Mouse (Mus musculus) CH12.LX (cell line): ENCODE results near the gene Zbtb24. TPM values are rescaled to one million over a fixed set of nuclear protein-coding genes. Genes with fewer than 3 reads are reported as not detected.
"Not testable (repeated sequence)": the region's sequence is repeated elsewhere in the genome, so short reads cannot be mapped to it uniquely, and the experiment has no call there.

ENCODE experiments used
- DNase-seq: peaks from one replicate; pipeline ENCODE4 v3.0.0-alpha.2; 2013; ENCODE audit errors: extremely low read depth
- H3K27ac ChIP-seq: 2 replicates; pipeline ENCODE4 v1.5.1; 2012; ENCODE audit warnings: low read depth, mild to moderate bottlenecking, control low read depth, moderate library complexity; ENCODE audit not compliant: insufficient read depth
- H3K27me3 ChIP-seq: replicated peaks from 2 replicates; pipeline ENCODE3; 2012; ENCODE audit warnings: inconsistent platforms
- H3K36me3 ChIP-seq, 2 experiments: replicated peaks in 1 of 2; 2 replicates each; pipeline versions ENCODE3 to v1.6.1; 2012; ENCODE audit warnings: inconsistent platforms in 1 of 2, low read length in 1 of 2, mild to moderate bottlenecking in 1 of 2, mixed read lengths in 1 of 2, moderate library complexity in 1 of 2; ENCODE audit not compliant: control insufficient read depth in 1 of 2, insufficient read depth in 1 of 2
- H3K4me1 ChIP-seq, 2 experiments: 2 replicates each; pipeline ENCODE4 v1.6.1; 2012; ENCODE audit warnings: inconsistent platforms in 1 of 2, moderate library complexity in 1 of 2; ENCODE audit not compliant: insufficient read depth in 2 of 2, control insufficient read depth in 1 of 2
- H3K4me2 ChIP-seq: 2 replicates; pipeline ENCODE4 v1.6.1; 2012; ENCODE audit warnings: low read depth, mild to moderate bottlenecking, control low read depth; ENCODE audit not compliant: poor library complexity, insufficient read depth, severe bottlenecking
- H3K4me3 ChIP-seq, 3 experiments: fragments of 150-350 bp in 1 of 3; sonication (generic) in 1 of 3; replicated peaks in 1 of 3; 2 replicates each; pipeline versions ENCODE3 to v1.5.1; 2011 to 2012; ENCODE audit warnings: low read depth in 2 of 3, low read length in 2 of 3, mild to moderate bottlenecking in 2 of 3, moderate library complexity in 2 of 3, control low read depth in 1 of 3, improper control_type of control experiment in 1 of 3, inconsistent platforms in 1 of 3, mixed read lengths in 1 of 3; ENCODE audit not compliant: poor library complexity in 1 of 3
- H3K79me2 ChIP-seq: replicated peaks from 2 replicates; pipeline ENCODE4 v1.6.1; 2012; ENCODE audit warnings: mild to moderate bottlenecking, moderate library complexity; ENCODE audit not compliant: control insufficient read depth, poor library complexity, insufficient read depth, severe bottlenecking; ENCODE audit errors: extremely low read depth
- H3K9ac ChIP-seq: 2 replicates; pipeline ENCODE4 v1.6.1; 2012; ENCODE audit warnings: low read depth, mild to moderate bottlenecking, control low read depth, moderate library complexity; ENCODE audit not compliant: insufficient read depth
- H3K9me3 ChIP-seq: replicated peaks from 2 replicates; pipeline ENCODE3; 2012; ENCODE audit warnings: low read length, inconsistent platforms, mixed read lengths
- CHD1 ChIP-seq: IDR thresholded peaks from 2 replicates; pipeline ENCODE4 v1.6.1; 2012; ENCODE audit warnings: low read depth, low read length, improper control_type of control experiment, inconsistent platforms
- CTCF ChIP-seq, 2 experiments: IDR thresholded peaks in 1 of 2; conservative IDR thresholded peaks in 1 of 2; 2 replicates each; pipeline ENCODE4 v1.5.1; 2011 to 2012; ENCODE audit warnings: low read depth in 2 of 2, low read length in 2 of 2, improper control_type of control experiment in 1 of 2, inconsistent platforms in 1 of 2, mild to moderate bottlenecking in 1 of 2, moderate library complexity in 1 of 2
- ELF1 ChIP-seq: IDR thresholded peaks from 2 replicates; pipeline ENCODE4 v1.6.1; 2014; ENCODE audit warnings: low read depth, mild to moderate bottlenecking, inconsistent platforms, low read length, improper control_type of control experiment
- EP300 ChIP-seq: IDR thresholded peaks from 2 replicates; pipeline ENCODE4 v1.6.1; 2011; ENCODE audit warnings: low read length, improper control_type of control experiment
- IRF4 ChIP-seq: IDR thresholded peaks from 2 replicates; pipeline ENCODE4 v1.6.1; 2014; ENCODE audit warnings: low read depth, mild to moderate bottlenecking, inconsistent platforms, low read length, improper control_type of control experiment
- JUN ChIP-seq: IDR thresholded peaks from 2 replicates; pipeline ENCODE4 v1.6.1; 2011; ENCODE audit warnings: low read depth, mild to moderate bottlenecking, low read length, improper control_type of control experiment, moderate library complexity; ENCODE audit not compliant: insufficient read depth
- MAFK ChIP-seq: IDR thresholded peaks from 2 replicates; pipeline ENCODE4 v1.6.1; 2011; ENCODE audit warnings: low read length, improper control_type of control experiment; ENCODE audit not compliant: insufficient replicate concordance
- MEF2A ChIP-seq: IDR thresholded peaks from 2 replicates; pipeline ENCODE4 v1.6.1; 2014; ENCODE audit warnings: low read depth, mild to moderate bottlenecking, inconsistent platforms, low read length, improper control_type of control experiment, borderline replicate concordance
- MYC ChIP-seq: IDR thresholded peaks from 2 replicates; pipeline ENCODE4 v1.6.1; 2011; ENCODE audit warnings: low read depth, mild to moderate bottlenecking, improper control_type of control experiment, low read length
- NELFE ChIP-seq: IDR thresholded peaks from 2 replicates; pipeline ENCODE4 v1.6.1; 2011; ENCODE audit warnings: low read depth, low read length, improper control_type of control experiment
- NRF1 ChIP-seq: IDR thresholded peaks from 2 replicates; pipeline ENCODE4 v1.6.1; 2014; ENCODE audit warnings: low read depth, mild to moderate bottlenecking, inconsistent platforms, low read length, improper control_type of control experiment, moderate library complexity
- RAD21 ChIP-seq: IDR thresholded peaks from 2 replicates; pipeline ENCODE4 v1.6.1; 2011; ENCODE audit warnings: low read depth, mild to moderate bottlenecking, low read length, improper control_type of control experiment, moderate library complexity
- SIN3A ChIP-seq: IDR thresholded peaks from 2 replicates; pipeline ENCODE4 v1.6.1; 2012; ENCODE audit warnings: low read length, improper control_type of control experiment, inconsistent platforms
- SMC3 ChIP-seq: IDR thresholded peaks from 2 replicates; pipeline ENCODE4 v1.6.1; 2011; ENCODE audit warnings: low read depth, low read length, improper control_type of control experiment
- USF1 ChIP-seq: IDR thresholded peaks from 2 replicates; pipeline ENCODE4 v1.6.1; 2014; ENCODE audit warnings: low read depth, mild to moderate bottlenecking, inconsistent platforms, low read length, improper control_type of control experiment
- ZC3H11A ChIP-seq: IDR thresholded peaks from 2 replicates; pipeline ENCODE4 v1.6.1; 2012; ENCODE audit warnings: low read depth, mild to moderate bottlenecking, inconsistent platforms, low read length, improper control_type of control experiment
- ZMIZ1 ChIP-seq: IDR thresholded peaks from 2 replicates; pipeline ENCODE4 v1.6.1; 2012; ENCODE audit warnings: low read depth, mild to moderate bottlenecking, inconsistent platforms, low read length, improper control_type of control experiment
- ZNF384 ChIP-seq: IDR thresholded peaks from 2 replicates; pipeline ENCODE4 v1.6.1; 2012; ENCODE audit warnings: low read depth, low read length, improper control_type of control experiment, inconsistent platforms
- dilution Hi-C: fragments of 300-500 bp; cut with MboI; formaldehyde crosslinking; loops from 2 replicates; pipeline ENCODE4 v1.14.3; 2020; ENCODE audit warnings: low sequenced_read_pairs; ENCODE audit not compliant: extremely low pct_unique_long_range_greater_than_20kb, extremely low pct_ligation_motif_present
- in situ Hi-C: fragments of 300-500 bp; cut with MboI; formaldehyde crosslinking; loops from 3 replicates; pipeline ENCODE4 v1.14.3; 2019; ENCODE audit warnings: low sequenced_read_pairs, low pct_ligation_motif_present, low pct_unique_long_range_greater_than_20kb, mixed read lengths
- polyA plus RNA-seq: library from polyadenylated mRNA; unstranded; fragments of >175 nt; gene quantifications from 2 replicates; pipeline ENCODE4 v1.2.1, GENCODE M21; 2012; ENCODE audit warnings: low read depth; ENCODE audit not compliant: insufficient read length
- total RNA-seq, 2 experiments: library from RNA; depleted of rRNA; stranded (reverse); fragments of 300-350 nt in 1 of 2; fragments of >200 nt in 1 of 2; gene quantifications; 2 replicates each; pipeline ENCODE4 v1.2.3; 2012 to 2014

The Zbtb24 gene
- total and polyA plus RNA-seq, 3 experiments, result 11.7 to 14.3 (median 11.8) TPM

GRCm38 (mm10) chr10:41505446-41505845 lies 55.3 kb downstream of the Zbtb24 start:
- not testable (repeated sequence) for H3K4me1 ChIP-seq, H3K36me3 ChIP-seq

GRCm38 (mm10) chr10:41509160-41509559 lies 59.0 kb downstream of the Zbtb24 start:
- in situ Hi-C loops, result loop anchor here (10.0 to 25.0 kb wide), 4 partner anchors 64 to 504 kb away; partner anchors contain the start of genes Cep57l1 and Sesn1

More at GRCm38 (mm10) chr10:41505446-41505845, 55.3 kb downstream of the Zbtb24 start:
- TF ChIP-seq SMC3, result peak; percentile 93
- TF ChIP-seq NELFE, result peak; percentile 31; the same call in 1 of the 2 replicates
- TF ChIP-seq NRF1, result peak; percentile 16; the same call in 1 of the 2 replicates
- peak; percentile 83 for TF ChIP-seq RAD21
- TF ChIP-seq ZC3H11A, result peak; percentile 68
- TF ChIP-seq MYC, result 0 out of 2 replicates have a peak, but pooled peaks have one; percentile 61
- peak; percentile 30 to 91; a peak in 3 of 4 replicates for TF ChIP-seq CTCF (conservative IDR thresholded peaks at IDR 0.05 in 1 of 2, IDR thresholded peaks at IDR 0.05 in 1 of 2; ENCODE audit: low read depth in 2 of 2, low read length in 2 of 2)
- DNase-seq, result peak; percentile 75
- H3K27ac ChIP-seq, H3K27me3 ChIP-seq, H3K9me3 ChIP-seq, H3K79me2 ChIP-seq, H3K9ac ChIP-seq, H3K4me2 ChIP-seq, H3K4me3 ChIP-seq, dilution Hi-C loops: not testable (repeated sequence)
- in situ Hi-C loops, result loop anchor here (10.0 to 25.0 kb wide), 4 partner anchors 61 to 501 kb away; partner anchors contain the start of genes Cep57l1 and Sesn1

GRCm38 (mm10) chr10:41514301-41514700 lies 64.1 kb downstream of the Zbtb24 start:
- in situ Hi-C loops (loop anchor here (5.0 to 25.0 kb wide), 3 partner anchors 298 to 783 kb away; partner anchors contain the start of genes Cep57l1 and Sesn1), dilution Hi-C loops (no loop called here)
- no peak overlapping the region for H3K4me2 ChIP-seq
- H3K9ac ChIP-seq, result no peak overlapping the region
- H3K79me2 ChIP-seq, result no peaks in the 10 kb centered on the region
- H3K4me3 ChIP-seq, result no peak overlapping the region
- no peaks in the 10 kb centered on the region for H3K36me3 ChIP-seq
- peaks cover 5 to 25% of the 10 kb centered on the region in 2 experiments for H3K4me1 ChIP-seq
- TF ChIP-seq MAFK (no peak), IRF4 (no peak), JUN (no peak), NRF1 (no peak)
- DNase-seq, result no peak
- no peaks in the 10 kb centered on the region for H3K9me3 ChIP-seq
- H3K27ac ChIP-seq, result no peak overlapping the region
- H3K27me3 ChIP-seq, result no peaks in the 10 kb centered on the region

More at GRCm38 (mm10) chr10:41509160-41509559, 59.0 kb downstream of the Zbtb24 start:
- dilution Hi-C loops, result no loop called here
- Histone ChIP-seq H3K9me3 (no peaks in the 10 kb centered on the region), H3K4me1 (peaks cover 0 to under 1% of the 10 kb centered on the region in 2 experiments; a peak in 2 of 4 replicates), H3K36me3 (no peaks in the 10 kb centered on the region), H3K9ac (no peak overlapping the region), H3K4me2 (no peak overlapping the region), H3K4me3 (no peak overlapping the region), H3K79me2 (no peaks in the 10 kb centered on the region), H3K27me3 (no peaks in the 10 kb centered on the region), H3K27ac (no peak overlapping the region)
- no peak for DNase-seq
- TF ChIP-seq RAD21 (peak; percentile 87), EP300 (no peak), USF1 (no peak), MYC (no peak), MEF2A (no peak), ZNF384 (no peak), ELF1 (no peak), ZC3H11A (peak; percentile 54), SMC3 (peak; percentile 91), JUN (no peak), CHD1 (no peak), SIN3A (no peak), CTCF (conservative IDR thresholded peaks at IDR 0.05 in 1 of 2, IDR thresholded peaks at IDR 0.05 in 1 of 2; ENCODE audit: low read depth in 2 of 2, low read length in 2 of 2) (peak; percentile 30 to 87; a peak in 3 of 4 replicates), ZMIZ1 (no peak)
